Mouse (Mus musculus) intestine, embryonic 14.5 days (tissue): Measurements from ENCODE around the gene Gbe1. TPM values are rescaled to one million over a fixed set of nuclear protein-coding genes. Genes with fewer than 3 reads are reported as not detected.

Experiments
- ATAC-seq: fragments of 200-750 bp; cut with Nextera tagmentation; replicated peaks from 2 replicates; pipeline ENCODE4 v1.8.0; 2017; ENCODE audit warnings: low read depth, moderate number of reproducible peaks, moderate TSS enrichment, moderate library complexity; ENCODE audit not compliant: low FRiP score, low TSS enrichment
- DNase-seq: peaks from one replicate; pipeline ENCODE4 v3.0.0-alpha.2; 2018; ENCODE audit warnings: low spot score
- H3K27ac ChIP-seq: fragments of 300-500 bp; sonication (generic); 2 replicates; pipeline ENCODE4 v1.5.1; 2014; ENCODE audit warnings: low read depth, mild to moderate bottlenecking, control low read depth
- H3K27me3 ChIP-seq: fragments of 300-500 bp; sonication (generic); replicated peaks from 2 replicates; pipeline ENCODE4 v1.6.1; 2014; ENCODE audit warnings: low read length, control low read depth; ENCODE audit not compliant: control insufficient read depth, insufficient read depth
- H3K36me3 ChIP-seq: fragments of 300-500 bp; sonication (generic); 2 replicates; pipeline ENCODE4 v1.6.1; 2014; ENCODE audit warnings: low read length, control low read depth; ENCODE audit not compliant: control insufficient read depth, insufficient read depth
- H3K4me1 ChIP-seq: fragments of 300-500 bp; sonication (generic); replicated peaks from 2 replicates; pipeline ENCODE4 v1.6.1; 2014; ENCODE audit warnings: low read length, control low read depth, mixed read lengths; ENCODE audit not compliant: control insufficient read depth, insufficient read depth
- H3K4me2 ChIP-seq: fragments of 300-500 bp; sonication (generic); 2 replicates; pipeline ENCODE4 v1.6.1; 2014; ENCODE audit warnings: low read length
- H3K4me3 ChIP-seq: fragments of 300-500 bp; sonication (generic); 2 replicates; pipeline ENCODE4 v1.5.1; 2014; ENCODE audit warnings: low read depth, low read length, control low read depth, mixed read lengths
- H3K9ac ChIP-seq: fragments of 300-500 bp; sonication (generic); 2 replicates; pipeline ENCODE4 v1.6.1; 2014; ENCODE audit warnings: mild to moderate bottlenecking, low read length
- H3K9me3 ChIP-seq: fragments of 300-500 bp; sonication (generic); 2 replicates; pipeline ENCODE4 v1.6.1; 2016; ENCODE audit warnings: low read length, control low read depth; ENCODE audit not compliant: control insufficient read depth
- WGBS: fragments of 180-500 bp; shearing (Covaris S2); extraction: QIAGEN DNeasy Blood & Tissue Kit; methylation state at CpG from one replicate; pipeline ENCODE4 v1.1.7; 2014; 5-methylcytosine and 5-hydroxymethylcytosine counted together
- polyA plus RNA-seq: library from polyadenylated mRNA; unstranded; fragments of >200 nt; fragmentation: Nextera tagmentation; extraction: Ambion mirVana; gene quantifications from 2 replicates; pipeline ENCODE4 v1.2.1, GENCODE M21; 2014

Gbe1 gene
- polyA plus RNA-seq, 1 experiment from 2014 or later = 22.9 TPM

DNA sequence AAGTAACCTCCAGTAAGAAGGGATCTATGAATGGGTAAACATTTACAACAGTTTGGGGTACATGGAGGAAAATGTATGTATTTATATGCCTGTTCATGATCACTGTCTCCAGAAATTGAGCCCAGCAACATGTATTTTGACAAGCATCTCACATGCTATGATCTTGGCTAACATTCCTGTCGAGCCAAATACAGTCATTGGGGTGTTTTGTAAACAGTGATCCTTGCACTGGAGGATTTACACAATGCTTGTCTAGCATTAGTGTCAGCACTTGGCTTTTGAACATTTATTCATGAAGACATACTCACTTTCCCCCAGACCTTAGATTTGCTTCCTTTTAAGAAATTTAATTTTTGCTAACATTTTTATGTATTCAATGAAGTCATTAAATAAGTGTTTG, 30.7 kb downstream of the Gbe1 start:
- DNase-seq = no peak
- Histone ChIP-seq H3K4me1 (no peaks in the 10 kb centered on the region), H3K9ac (no peak overlapping the region), H3K27me3 (no peaks in the 10 kb centered on the region), H3K36me3 (no peaks in the 10 kb centered on the region), H3K27ac (no peak overlapping the region), H3K4me2 (no peak overlapping the region), H3K9me3 (no peaks in the 10 kb centered on the region), H3K4me3 (no peak overlapping the region)
- ATAC-seq = no peak
- WGBS = 61% methylated on average over 1 of the region's 1 CpGs

- DNase-seq (no peak), ATAC-seq (no peak)
- Histone ChIP-seq H3K27ac (no peak overlapping the region), H3K36me3 (no peaks in the 10 kb centered on the region), H3K4me3 (no peak overlapping the region), H3K9me3 (no peaks in the 10 kb centered on the region), H3K4me1 (no peaks in the 10 kb centered on the region), H3K9ac (no peak overlapping the region), H3K27me3 (no peaks in the 10 kb centered on the region), H3K4me2 (no peak overlapping the region)
- WGBS = 74% methylated on average over 10 of the region's 10 CpGs
These were observed 31.9 kb downstream of the Gbe1 start for GRCm38 (mm10) chr16:70345607-70346006.

- Histone ChIP-seq H3K4me2 (no peak overlapping the region), H3K9ac (no peak overlapping the region), H3K27me3 (no peaks in the 10 kb centered on the region), H3K27ac (no peak overlapping the region), H3K4me1 (0 out of 2 replicates have a peak, but pooled peaks cover 6% of the 10 kb centered on the region), H3K36me3 (no peaks in the 10 kb centered on the region), H3K9me3 (no peaks in the 10 kb centered on the region), H3K4me3 (no peak overlapping the region)
- DNase-seq = no peak
- no peak for ATAC-seq
- WGBS = 69% methylated on average over 8 of the region's 8 CpGs
These were observed 36.3 kb downstream of the Gbe1 start for GRCm38 (mm10) chr16:70350011-70350410.

GRCm38 (mm10) chr16:70351641-70352280, 38.0 kb downstream of the Gbe1 start:
- H3K36me3 ChIP-seq = no peaks in the 10 kb centered on the region
- no peak overlapping the region for H3K4me2 ChIP-seq
- H3K4me1 ChIP-seq = 0 out of 2 replicates have a peak, but pooled peaks cover 6% of the 10 kb centered on the region
- no peak overlapping the region for H3K27ac ChIP-seq
- H3K9me3 ChIP-seq = no peaks in the 10 kb centered on the region
- WGBS = 43% methylated on average over 11 of the region's 11 CpGs
- DNase-seq (no peak), ATAC-seq (no peak)
- H3K27me3 ChIP-seq = no peaks in the 10 kb centered on the region
- H3K9ac ChIP-seq = no peak overlapping the region
- H3K4me3 ChIP-seq = no peak overlapping the region

GRCm38 (mm10) chr16:70352571-70352970, 38.8 kb downstream of the Gbe1 start:
- H3K4me3 ChIP-seq = no peak overlapping the region
- no peaks in the 10 kb centered on the region for H3K9me3 ChIP-seq
- H3K9ac ChIP-seq = no peak overlapping the region
- no peak overlapping the region for H3K4me2 ChIP-seq
- 35% methylated on average over 3 of the region's 3 CpGs for WGBS
- H3K27me3 ChIP-seq = no peaks in the 10 kb centered on the region
- ATAC-seq (no peak), DNase-seq (no peak)
- H3K27ac ChIP-seq = no peak overlapping the region
- H3K4me1 ChIP-seq = 0 out of 2 replicates have a peak, but pooled peaks cover 6% of the 10 kb centered on the region
- H3K36me3 ChIP-seq = no peaks in the 10 kb centered on the region

DNA sequence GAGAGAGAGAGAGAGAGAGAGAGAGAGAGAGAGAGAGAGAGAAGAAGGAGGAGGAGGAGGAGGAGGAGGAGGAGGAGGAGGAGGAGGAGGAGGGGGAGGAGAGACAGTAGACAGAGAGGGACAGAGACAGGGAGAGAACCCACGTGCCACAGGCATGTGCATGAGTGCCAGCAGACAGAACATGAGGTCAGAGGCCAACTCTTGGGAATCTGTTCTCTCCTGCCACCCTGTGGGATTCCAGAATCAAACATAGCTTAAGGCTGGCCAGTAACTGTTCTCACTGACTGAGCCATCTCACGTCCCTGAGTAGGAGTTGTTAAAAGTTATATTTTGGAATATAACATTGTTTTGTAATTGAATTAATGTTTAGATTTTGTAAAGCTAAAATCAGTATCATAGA, 39.3 kb downstream of the Gbe1 start:
- Histone ChIP-seq H3K9me3 (no peaks in the 10 kb centered on the region), H3K9ac (no peak overlapping the region), H3K4me3 (no peak overlapping the region), H3K27ac (no peak overlapping the region), H3K27me3 (no peaks in the 10 kb centered on the region), H3K4me2 (no peak overlapping the region), H3K36me3 (no peaks in the 10 kb centered on the region), H3K4me1 (0 out of 2 replicates have a peak, but pooled peaks cover 6% of the 10 kb centered on the region)
- no peak for DNase-seq
- no peak for ATAC-seq
- WGBS = 28% methylated on average over 2 of the region's 2 CpGs

DNA sequence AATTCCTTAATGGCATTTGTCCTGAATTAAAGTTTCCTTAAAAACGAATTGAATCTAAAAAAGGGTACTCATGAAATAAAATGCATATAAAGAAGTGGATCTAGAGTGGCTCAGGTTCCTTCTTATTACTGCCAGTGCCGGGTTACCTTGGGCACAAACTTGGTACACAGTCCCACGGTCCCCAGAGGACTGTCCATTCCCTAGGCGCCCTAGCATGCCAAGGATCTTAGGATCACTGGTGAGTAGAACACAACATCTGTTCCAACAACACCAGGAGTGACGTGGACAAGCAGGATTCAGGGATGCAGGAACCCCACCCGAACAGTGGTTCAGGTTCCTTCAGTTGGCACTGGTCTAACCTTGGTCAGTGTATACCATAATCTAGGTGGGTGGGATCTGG, 44.6 kb downstream of the Gbe1 start:
- ATAC-seq (no peak), DNase-seq (no peak)
- Histone ChIP-seq H3K27me3 (no peaks in the 10 kb centered on the region), H3K4me3 (no peak overlapping the region), H3K9me3 (peaks cover 6% of the 10 kb centered on the region; the same call in 1 of the 2 replicates), H3K4me2 (no peak overlapping the region), H3K9ac (no peak overlapping the region), H3K36me3 (no peaks in the 10 kb centered on the region), H3K4me1 (no peaks in the 10 kb centered on the region), H3K27ac (no peak overlapping the region)
- WGBS = 89% methylated on average over 6 of the region's 6 CpGs

DNA sequence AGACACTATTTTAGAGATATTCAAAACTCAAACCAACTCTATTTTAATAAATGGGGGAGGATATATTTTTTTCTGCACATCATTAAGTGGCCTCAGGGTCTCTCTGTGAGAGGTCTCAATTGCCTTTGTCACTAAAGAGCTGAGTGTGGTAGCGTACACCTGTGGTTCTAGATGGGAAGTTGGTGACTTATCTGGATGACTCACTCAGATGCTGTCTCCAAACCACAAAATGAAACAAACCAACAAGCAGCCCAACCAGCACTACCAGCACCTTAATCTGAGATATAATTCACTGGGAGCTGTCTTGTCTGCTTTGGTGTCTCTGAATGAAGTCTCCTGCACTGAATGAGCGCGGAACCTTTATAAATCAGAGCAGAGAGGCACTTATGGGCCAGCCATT, 51.5 kb downstream of the Gbe1 start:
- H3K27ac ChIP-seq = no peak overlapping the region
- DNase-seq = no peak
- no peak overlapping the region for H3K9ac ChIP-seq
- H3K4me2 ChIP-seq = no peak overlapping the region
- no peaks in the 10 kb centered on the region for H3K4me1 ChIP-seq
- 82% methylated on average over 3 of the region's 3 CpGs for WGBS
- no peaks in the 10 kb centered on the region for H3K9me3 ChIP-seq
- no peaks in the 10 kb centered on the region for H3K36me3 ChIP-seq
- H3K4me3 ChIP-seq = no peak overlapping the region
- no peaks in the 10 kb centered on the region for H3K27me3 ChIP-seq
- ATAC-seq = no peak

GRCm38 (mm10) chr16:70381045-70381444, 67.3 kb downstream of the Gbe1 start:
- no peak overlapping the region for H3K4me2 ChIP-seq
- no peaks in the 10 kb centered on the region for H3K27me3 ChIP-seq
- no peak for DNase-seq
- no peaks in the 10 kb centered on the region for H3K4me1 ChIP-seq
- WGBS = 91% methylated on average over 2 of the region's 2 CpGs
- H3K4me3 ChIP-seq = no peak overlapping the region
- ATAC-seq = no peak
- no peak overlapping the region for H3K27ac ChIP-seq
- no peak overlapping the region for H3K9ac ChIP-seq
- H3K9me3 ChIP-seq = no peaks in the 10 kb centered on the region
- H3K36me3 ChIP-seq = no peaks in the 10 kb centered on the region
